Mouse (Mus musculus) gastrocnemius, postnatal 14 days (tissue): ENCODE data around the gene Klf7. TPM values are rescaled to one million over a fixed set of nuclear protein-coding genes. Genes with fewer than 3 reads are reported as not detected.

ENCODE experiments used
- DNase-seq: peaks from one replicate; pipeline ENCODE4 v3.0.0; 2021; ENCODE audit warnings: mixed read lengths
- intact Hi-C: fragments of 180-260 bp; cut with DNase I; formaldehyde crosslinking; loops from one replicate; pipeline ENCODE4 v1.15.1; 2025; ENCODE audit warnings: low total_unique reads
- long read RNA-seq, 2 experiments: library from polyadenylated mRNA; stranded (forward); transcript quantifications; one replicate each; pipeline ENCODE4 v2.0.0; 2021
- total RNA-seq, 2 experiments: library from RNA; stranded (reverse); gene quantifications; 2 replicates each; pipeline ENCODE4 v1.2.3; 2021

The Klf7 gene
- total RNA-seq: 10 to 100 TPM in 1 of 2 experiments, 1 to 10 TPM in 1; 9.2 to 10.6 TPM
- long read RNA-seq, experiment 1, full-length matches to known transcripts: 1 of 4 reads
- long read RNA-seq, experiment 1, partial matches to known transcripts: 0 of 4 reads
- long read RNA-seq, experiment 1, other reads (novel, unspliced or antisense): 3 of 4 reads
- long read RNA-seq, experiment 2, full-length matches to known transcripts: 5 of 7 reads
- long read RNA-seq, experiment 2, partial matches to known transcripts: 0 of 7 reads
- long read RNA-seq, experiment 2, other reads (novel, unspliced or antisense): 2 of 7 reads

GRCm38 (mm10) chr1:64121559-64122465 lies at the start of gene Klf7:
Gene Klf7, minus strand, starts transcription at chr1:64122282.
- intact Hi-C loops: loop anchor here (5.0 to 10.0 kb wide), 2 partner anchors 73 to 320 kb away; no protein-coding TSS in a partner anchor
- peak; percentile 97 for DNase-seq

- intact Hi-C loops: no loop called here
- DNase-seq: no peak
These were observed 42.5 kb upstream of the Klf7 start for GRCm38 (mm10) chr1:64164526-64165062.

- DNase-seq: no peak
- intact Hi-C loops: no loop called here
These were observed 36.7 kb upstream of the Klf7 start for GRCm38 (mm10) chr1:64158766-64159165.

GRCm38 (mm10) chr1:64149185-64149584 lies 27.1 kb upstream of the Klf7 start:
- no peak for DNase-seq
- intact Hi-C loops: no loop called here

GRCm38 (mm10) chr1:64142691-64143445 lies 20.8 kb upstream of the Klf7 start:
- intact Hi-C loops: no loop called here
- DNase-seq: no peak

- DNase-seq: no peak
These were observed 12.4 kb upstream of the Klf7 start for GRCm38 (mm10) chr1:64134439-64134838.

GRCm38 (mm10) chr1:64126822-64127221 lies 4.7 kb upstream of the Klf7 start:
- no peak for DNase-seq
- intact Hi-C loops: loop anchor here (10.0 kb wide), 1 partner anchor 68 kb away; no protein-coding TSS in a partner anchor

More at GRCm38 (mm10) chr1:64134439-64134838, 12.4 kb upstream of the Klf7 start:
- intact Hi-C loops: no loop called here

- no peak for DNase-seq
- intact Hi-C loops: loop anchor here (5.0 to 10.0 kb wide), 2 partner anchors 72 to 320 kb away; no protein-coding TSS in a partner anchor
These were observed 366 bp upstream of the Klf7 start for GRCm38 (mm10) chr1:64122466-64122830.

GRCm38 (mm10) chr1:64120811-64121515 lies 1.1 kb downstream of the Klf7 start:
- intact Hi-C loops: loop anchor here (5.0 to 10.0 kb wide), 2 partner anchors 74 to 321 kb away; no protein-coding TSS in a partner anchor
- DNase-seq: peak; percentile 37

- intact Hi-C loops: loop anchor here (5.0 to 10.0 kb wide), 2 partner anchors 74 to 322 kb away; no protein-coding TSS in a partner anchor
- peak; percentile 29 for DNase-seq
These were observed 1.7 kb downstream of the Klf7 start for GRCm38 (mm10) chr1:64120421-64120810.

- peak; percentile 10 for DNase-seq
- intact Hi-C loops: loop anchor here (5.0 to 10.0 kb wide), 3 partner anchors 75 to 322 kb away; no protein-coding TSS in a partner anchor
These were observed 2.2 kb downstream of the Klf7 start for GRCm38 (mm10) chr1:64119851-64120250.

GRCm38 (mm10) chr1:64119358-64119794 lies 2.7 kb downstream of the Klf7 start:
- DNase-seq: peak; percentile 24
- intact Hi-C loops: loop anchor here (10.0 kb wide), 1 partner anchor 85 kb away; no protein-coding TSS in a partner anchor

GRCm38 (mm10) chr1:64118285-64119170 lies 3.6 kb downstream of the Klf7 start:
- DNase-seq: no peak
- intact Hi-C loops: loop anchor here (10.0 kb wide), 1 partner anchor 84 kb away; no protein-coding TSS in a partner anchor

- intact Hi-C loops: loop anchor here (10.0 kb wide), 1 partner anchor 83 kb away; no protein-coding TSS in a partner anchor
- DNase-seq: no peak
These were observed 4.4 kb downstream of the Klf7 start for GRCm38 (mm10) chr1:64117478-64118284.

GRCm38 (mm10) chr1:64116746-64117455 lies 5.2 kb downstream of the Klf7 start:
- DNase-seq: no peak
- intact Hi-C loops: loop anchor here (10.0 kb wide), 1 partner anchor 82 kb away; no protein-coding TSS in a partner anchor

- intact Hi-C loops: loop anchor here (10.0 kb wide), 1 partner anchor 80 kb away; no protein-coding TSS in a partner anchor
- no peak for DNase-seq
These were observed 7.5 kb downstream of the Klf7 start for GRCm38 (mm10) chr1:64114579-64114978.
